Mouse (Mus musculus) ES-E14 (cell line): Measurements from ENCODE around the gene Gm128.

ENCODE experiments used
- CHD2 ChIP-seq: IDR thresholded peaks from 2 replicates; pipeline ENCODE4 v1.6.1; 2014; ENCODE audit warnings: mild to moderate bottlenecking, low read depth, low read length, inconsistent platforms
- HCFC1 ChIP-seq: IDR thresholded peaks from 2 replicates; pipeline ENCODE4 v1.6.1; 2012; ENCODE audit warnings: low read length, inconsistent platforms, borderline replicate concordance; ENCODE audit not compliant: insufficient read depth
- MAFK ChIP-seq: IDR thresholded peaks from 2 replicates; pipeline ENCODE4 v1.6.1; 2014; ENCODE audit warnings: mild to moderate bottlenecking, low read depth, low read length, inconsistent platforms; ENCODE audit not compliant: insufficient read depth
- ZC3H11A ChIP-seq: IDR thresholded peaks from 2 replicates; pipeline ENCODE4 v1.6.1; 2012; ENCODE audit warnings: low read depth, mild to moderate bottlenecking, inconsistent platforms, low read length, borderline replicate concordance
- ZNF384 ChIP-seq: IDR thresholded peaks from 2 replicates; pipeline ENCODE4 v1.6.1; 2012; ENCODE audit warnings: low read depth, low read length, inconsistent platforms

DNA sequence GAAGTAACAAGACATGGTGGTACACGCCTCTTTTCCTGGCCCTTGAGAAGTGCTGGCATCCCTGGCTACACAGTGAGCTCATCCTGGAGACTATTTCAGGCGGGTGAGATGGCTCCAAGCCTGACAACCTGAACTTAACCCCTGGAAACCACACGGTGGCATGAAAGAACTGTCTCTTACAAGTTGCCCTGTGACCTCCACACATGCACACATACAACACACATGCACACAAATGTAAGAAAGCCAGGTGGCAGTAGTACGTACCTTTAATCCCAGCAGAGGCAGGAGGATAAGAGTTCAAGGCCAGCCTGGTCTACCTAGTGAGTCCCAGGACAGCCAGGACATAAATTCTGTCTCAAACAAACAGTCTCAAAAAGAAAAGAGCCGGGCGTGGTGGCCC lies 2.4 kb downstream of the Gm128 start:
- TF ChIP-seq CHD2 (no peak), HCFC1 (no peak), ZNF384 (no peak), ZC3H11A (no peak), MAFK (no peak)
